Mouse (Mus musculus) heart, embryonic 11.5 days (tissue): ENCODE results near the gene H6pd. TPM values are rescaled to one million over a fixed set of nuclear protein-coding genes. Genes with fewer than 3 reads are reported as not detected.

Source experiments
- ATAC-seq: fragments of 200-750 bp; cut with Nextera tagmentation; replicated peaks from 2 replicates; pipeline ENCODE4 v1.8.0; 2017; ENCODE audit warnings: moderate library complexity; ENCODE audit not compliant: insufficient number of reproducible peaks, low FRiP score, low TSS enrichment
- H3K27ac ChIP-seq: fragments of 300-500 bp; sonication (generic); 2 replicates; pipeline ENCODE4 v1.5.1; 2014; ENCODE audit warnings: mild to moderate bottlenecking, low read depth, low read length
- H3K27me3 ChIP-seq: fragments of 300-500 bp; sonication (generic); 2 replicates; pipeline ENCODE4 v1.6.1; 2014; ENCODE audit warnings: mild to moderate bottlenecking, low read length, mixed read lengths; ENCODE audit not compliant: control insufficient read depth, insufficient read depth
- H3K36me3 ChIP-seq: fragments of 300-500 bp; sonication (generic); 2 replicates; pipeline ENCODE4 v1.6.1; 2014; ENCODE audit warnings: mild to moderate bottlenecking, low read length, moderate library complexity, mixed read lengths; ENCODE audit not compliant: control insufficient read depth, insufficient read depth
- H3K4me1 ChIP-seq: fragments of 300-500 bp; sonication (generic); 2 replicates; pipeline ENCODE4 v1.6.1; 2014; ENCODE audit warnings: low read length; ENCODE audit not compliant: control insufficient read depth, insufficient read depth
- H3K4me2 ChIP-seq: fragments of 300-500 bp; sonication (generic); 2 replicates; pipeline ENCODE4 v1.6.1; 2014; ENCODE audit warnings: mild to moderate bottlenecking, moderate library complexity
- H3K4me3 ChIP-seq: fragments of 300-500 bp; sonication (generic); 2 replicates; pipeline ENCODE4 v1.5.1; 2014; ENCODE audit warnings: low read depth, low read length
- H3K9ac ChIP-seq: fragments of 300-500 bp; sonication (generic); 2 replicates; pipeline ENCODE4 v1.6.1; 2014; ENCODE audit warnings: mild to moderate bottlenecking, low read depth, low read length, moderate library complexity
- H3K9me3 ChIP-seq: fragments of 300-500 bp; sonication (generic); replicated peaks from 2 replicates; pipeline ENCODE4 v1.6.1; 2016; ENCODE audit warnings: low read length; ENCODE audit not compliant: control insufficient read depth
- WGBS: fragments of 180-500 bp; shearing (Covaris S2); extraction: QIAGEN DNeasy Blood & Tissue Kit; methylation state at CpG from one replicate; pipeline ENCODE4 v1.1.7; 2014; ENCODE audit not compliant: insufficient replicate concordance; 5-methylcytosine and 5-hydroxymethylcytosine counted together
- polyA plus RNA-seq: library from polyadenylated mRNA; unstranded; fragments of >200 nt; fragmentation: Nextera tagmentation; extraction: Ambion mirVana; gene quantifications from 2 replicates; pipeline ENCODE4 v1.2.1, GENCODE M21; 2014

H6pd gene
- polyA plus RNA-seq, 1 experiment from 2014 or later = 4.8 TPM

GRCm38 (mm10) chr4:149947396-149947795 is 61.4 kb downstream of the H6pd start:
- H3K9ac ChIP-seq = no peak overlapping the region
- peaks cover 21% of the 10 kb centered on the region for H3K4me1 ChIP-seq
- no peaks in the 10 kb centered on the region for H3K36me3 ChIP-seq
- H3K27ac ChIP-seq = no peak overlapping the region
- H3K4me3 ChIP-seq = no peak overlapping the region
- ATAC-seq = no peak
- H3K27me3 ChIP-seq = no peaks in the 10 kb centered on the region
- H3K9me3 ChIP-seq = no peaks in the 10 kb centered on the region
- no peak overlapping the region for H3K4me2 ChIP-seq
- WGBS = 73% methylated on average over 5 of the region's 5 CpGs

- no peaks in the 10 kb centered on the region for H3K36me3 ChIP-seq
- no peak overlapping the region; the same call in 1 of the 2 replicates for H3K27ac ChIP-seq
- H3K27me3 ChIP-seq = 0 out of 2 replicates have a peak, but pooled peaks cover 3% of the 10 kb centered on the region
- H3K4me3 ChIP-seq = no peak overlapping the region
- H3K4me2 ChIP-seq = no peak overlapping the region
- no peak for ATAC-seq
- peaks cover 24% of the 10 kb centered on the region for H3K4me1 ChIP-seq
- no peak overlapping the region for H3K9ac ChIP-seq
- WGBS = 47% methylated on average over 9 of the region's 9 CpGs
- no peaks in the 10 kb centered on the region for H3K9me3 ChIP-seq
These were observed 63.6 kb downstream of the H6pd start for GRCm38 (mm10) chr4:149945194-149945593.

DNA sequence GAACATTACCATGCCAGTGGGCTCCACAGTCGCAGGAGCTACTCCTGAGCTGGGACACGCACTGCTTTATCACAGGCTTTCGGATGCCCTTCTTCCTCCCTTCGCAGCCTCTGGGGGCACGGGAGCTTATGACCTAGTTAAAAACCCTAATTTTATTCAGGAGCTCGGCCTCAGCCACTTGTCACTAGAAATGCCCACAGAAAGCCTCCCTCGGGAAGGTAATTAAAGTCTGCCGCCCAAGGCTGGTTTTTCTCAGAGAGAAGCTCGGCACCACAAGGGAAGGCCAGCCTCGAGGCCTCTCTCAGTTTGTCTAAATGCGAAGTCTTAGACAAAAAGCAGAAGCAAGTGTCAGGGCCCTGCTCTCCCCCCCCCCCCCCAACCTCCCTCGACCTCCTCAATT is 64.6 kb downstream of the H6pd start:
- Histone ChIP-seq H3K27me3 (0 out of 2 replicates have a peak, but pooled peaks cover 3% of the 10 kb centered on the region), H3K4me1 (peaks cover 24% of the 10 kb centered on the region), H3K27ac (no peak overlapping the region), H3K9me3 (no peaks in the 10 kb centered on the region), H3K4me3 (no peak overlapping the region), H3K36me3 (no peaks in the 10 kb centered on the region), H3K9ac (no peak overlapping the region), H3K4me2 (no peak overlapping the region; the same call in 1 of the 2 replicates)
- ATAC-seq = no peak
- 47% methylated on average over 12 of the region's 12 CpGs for WGBS

DNA sequence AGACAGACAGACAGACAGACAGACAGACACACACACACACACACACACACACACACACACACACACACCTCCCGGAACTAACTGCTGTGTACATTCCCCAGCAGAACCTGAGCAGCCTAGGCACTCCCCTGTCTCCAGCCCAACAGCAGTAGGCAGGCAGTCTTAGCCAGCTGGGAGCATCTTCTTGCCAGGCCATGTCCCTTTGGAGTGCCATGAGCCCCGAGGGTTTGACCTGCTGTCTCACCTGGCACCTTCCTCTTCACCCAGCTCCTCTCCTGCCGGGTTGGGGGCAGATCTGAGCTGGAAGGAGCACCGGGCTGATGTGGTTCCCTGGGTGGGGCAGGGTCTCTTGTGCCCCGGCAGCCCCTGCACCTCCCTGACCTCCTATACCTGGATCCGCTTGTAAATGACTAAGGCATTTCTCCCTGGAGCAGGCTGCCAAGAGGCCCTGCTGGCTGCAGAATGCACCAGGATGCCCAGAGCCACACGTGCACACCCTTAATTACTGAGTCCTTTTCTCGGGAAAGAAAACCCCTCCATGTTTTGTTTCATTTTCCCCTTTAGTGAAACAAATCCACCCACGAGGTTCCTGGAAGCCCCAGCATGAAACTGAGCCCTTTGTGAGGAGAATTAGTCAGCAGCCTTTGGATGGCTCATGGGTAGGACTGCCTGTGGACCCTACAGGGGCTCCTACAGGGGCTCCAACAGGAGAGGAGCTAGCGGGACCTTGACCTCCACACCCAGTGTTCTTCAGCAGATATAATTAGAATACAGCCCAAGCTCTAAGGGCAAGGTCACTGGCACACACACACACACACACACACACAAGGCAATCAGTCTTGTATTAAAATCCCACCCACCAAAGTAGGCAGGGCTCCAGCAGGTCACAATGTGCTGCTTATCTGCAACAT is 65.7 kb downstream of the H6pd start:
- Histone ChIP-seq H3K4me1 (peaks cover 20% of the 10 kb centered on the region), H3K4me2 (no peak overlapping the region), H3K36me3 (no peaks in the 10 kb centered on the region), H3K4me3 (no peak overlapping the region), H3K9ac (no peak overlapping the region), H3K27me3 (0 out of 2 replicates have a peak, but pooled peaks cover 3% of the 10 kb centered on the region), H3K9me3 (no peaks in the 10 kb centered on the region), H3K27ac (no peak overlapping the region)
- ATAC-seq = no peak
- 60% methylated on average over 10 of the region's 10 CpGs for WGBS

DNA sequence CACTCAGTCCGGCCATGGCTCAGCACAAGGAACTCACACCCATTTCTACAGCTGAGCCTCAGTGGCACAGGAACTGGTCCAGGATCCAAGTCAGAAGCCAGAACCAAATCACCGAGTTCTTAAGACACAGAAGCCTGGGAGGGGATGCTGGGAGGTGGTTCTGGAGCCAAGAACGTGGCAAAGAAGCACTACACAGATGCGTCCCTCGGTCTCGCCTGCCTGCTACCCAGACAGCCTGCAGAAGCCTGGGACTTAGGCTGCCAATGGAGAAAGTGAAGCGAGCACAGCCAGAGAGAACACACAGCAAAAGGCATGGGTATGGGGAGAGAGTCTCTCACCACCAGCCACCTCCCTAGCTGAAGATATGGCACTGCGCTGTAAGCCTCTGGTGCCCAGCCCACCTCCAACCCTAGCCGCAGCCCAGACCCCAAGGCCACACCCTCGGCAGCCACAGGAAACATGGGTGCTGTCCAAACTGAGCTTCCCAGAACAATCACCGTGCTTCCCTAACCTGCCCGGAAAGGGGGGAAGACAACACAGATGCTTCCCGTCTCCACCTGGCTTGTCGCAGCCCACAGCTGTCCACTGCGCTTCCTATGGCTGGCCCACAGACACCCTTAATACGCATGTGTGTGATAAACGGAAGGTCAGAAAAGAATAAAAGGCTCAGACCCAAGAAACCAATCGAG is 67.6 kb downstream of the H6pd start:
- H3K27me3 ChIP-seq = 0 out of 2 replicates have a peak, but pooled peaks cover 3% of the 10 kb centered on the region
- H3K9ac ChIP-seq = no peak overlapping the region
- H3K4me3 ChIP-seq = no peak overlapping the region
- WGBS = 76% methylated on average over 17 of the region's 18 CpGs
- no peaks in the 10 kb centered on the region for H3K9me3 ChIP-seq
- no peak overlapping the region for H3K27ac ChIP-seq
- ATAC-seq = no peak
- peaks cover 22% of the 10 kb centered on the region for H3K4me1 ChIP-seq
- H3K4me2 ChIP-seq = no peak overlapping the region
- H3K36me3 ChIP-seq = no peaks in the 10 kb centered on the region

GRCm38 (mm10) chr4:149938701-149939100 is 70.1 kb downstream of the H6pd start:
- 55% methylated on average over 8 of the region's 8 CpGs for WGBS
- no peak overlapping the region for H3K4me3 ChIP-seq
- H3K9ac ChIP-seq = no peak overlapping the region
- H3K36me3 ChIP-seq = no peaks in the 10 kb centered on the region
- H3K4me1 ChIP-seq = peaks cover 16% of the 10 kb centered on the region
- no peak for ATAC-seq
- H3K27me3 ChIP-seq = 0 out of 2 replicates have a peak, but pooled peaks cover 3% of the 10 kb centered on the region
- H3K27ac ChIP-seq = no peak overlapping the region
- H3K9me3 ChIP-seq = no peaks in the 10 kb centered on the region
- H3K4me2 ChIP-seq = no peak overlapping the region

DNA sequence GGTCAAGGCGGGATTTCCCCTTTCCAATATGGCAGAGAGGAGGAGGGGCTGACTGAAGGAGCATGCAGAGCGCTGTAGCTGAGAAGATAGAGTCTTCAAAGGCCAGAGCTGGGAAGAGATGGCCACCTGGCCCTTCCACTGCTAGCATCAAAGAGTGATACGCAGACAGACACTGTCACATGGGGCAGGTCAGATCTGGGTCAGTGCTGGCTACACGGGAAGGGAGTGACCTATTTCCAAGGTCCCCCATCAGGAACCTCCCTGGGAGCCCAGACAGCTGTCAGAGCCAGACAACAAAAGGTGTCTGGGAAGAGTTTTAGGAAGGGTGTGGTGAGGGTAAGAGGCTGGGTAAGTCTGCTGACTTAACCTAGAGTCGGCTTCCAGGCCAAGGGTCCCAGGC is 71.9 kb downstream of the H6pd start:
- WGBS = 35% methylated on average over 5 of the region's 5 CpGs

DNA sequence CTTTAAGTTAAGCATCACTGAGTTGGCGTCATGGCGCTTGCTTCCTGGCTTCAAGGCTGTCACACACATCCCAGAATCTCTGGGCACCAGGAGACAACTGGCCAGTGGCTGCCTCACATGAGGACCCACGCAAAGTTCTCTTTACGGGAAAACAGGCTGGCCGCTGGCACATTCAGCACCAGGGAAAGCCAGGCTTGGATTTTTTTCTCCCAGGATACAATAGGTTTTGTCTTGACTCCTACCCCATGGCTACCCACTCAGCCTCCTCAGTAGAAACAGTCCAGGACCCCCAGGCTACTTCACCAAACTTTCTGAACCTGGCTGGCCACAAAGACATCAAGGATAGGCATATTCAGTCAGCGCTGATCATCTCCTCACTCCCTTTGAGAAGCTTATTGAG is 73.4 kb downstream of the H6pd start:
- no peak for ATAC-seq
- WGBS = 74% methylated on average over 6 of the region's 6 CpGs
- Histone ChIP-seq H3K4me3 (no peak overlapping the region), H3K9me3 (no peaks in the 10 kb centered on the region), H3K4me2 (no peak overlapping the region), H3K36me3 (no peaks in the 10 kb centered on the region; the same call in 1 of the 2 replicates), H3K27ac (no peak overlapping the region), H3K4me1 (peaks cover 4% of the 10 kb centered on the region; the same call in 1 of the 2 replicates), H3K9ac (no peak overlapping the region), H3K27me3 (no peaks in the 10 kb centered on the region)

More for the DNA sequence above, 71.9 kb downstream of the H6pd start:
- no peak overlapping the region for H3K9ac ChIP-seq
- H3K4me1 ChIP-seq = peaks cover 5% of the 10 kb centered on the region
- no peak for ATAC-seq
- no peak overlapping the region for H3K4me3 ChIP-seq
- no peaks in the 10 kb centered on the region; the same call in 1 of the 2 replicates for H3K36me3 ChIP-seq
- no peaks in the 10 kb centered on the region for H3K9me3 ChIP-seq
- H3K4me2 ChIP-seq = no peak overlapping the region
- H3K27me3 ChIP-seq = 0 out of 2 replicates have a peak, but pooled peaks cover 3% of the 10 kb centered on the region
- no peak overlapping the region for H3K27ac ChIP-seq
